Mouse (Mus musculus) thymus, adult 2 months (tissue): ENCODE measurements around the gene Gadl1.

ENCODE experiments used
- CTCF ChIP-seq: fragments of 200-500 bp; IDR thresholded peaks from 2 replicates; pipeline ENCODE4 v1.5.1; 2012; ENCODE audit warnings: mild to moderate bottlenecking, control low read depth, low read length, moderate library complexity, borderline replicate concordance; ENCODE audit not compliant: control insufficient read depth, poor library complexity, insufficient read depth; ENCODE audit errors: extremely low read depth
- POLR2A ChIP-seq: fragments of 200-500 bp; IDR thresholded peaks from 2 replicates; pipeline ENCODE4 v1.6.1; 2012; ENCODE audit warnings: mild to moderate bottlenecking, low read length, control low read depth, moderate library complexity; ENCODE audit not compliant: control insufficient read depth, poor library complexity, insufficient read depth; ENCODE audit errors: extremely low read depth

- TF ChIP-seq POLR2A (no peak), CTCF (0 out of 2 replicates have a peak, but pooled peaks have one; percentile 45)
Observed at GRCm38 (mm10) chr9:116059156-116059555, 149.9 kb downstream of the Gadl1 start.
